Mouse (Mus musculus) embryonic fibroblast, embryonic 13.5 days (primary cell): ENCODE results near the gene B4gat1. TPM values are rescaled to one million over a fixed set of nuclear protein-coding genes. Genes with fewer than 3 reads are reported as not detected.
"Not testable (repeated sequence)": the region's sequence is repeated elsewhere in the genome, so short reads cannot be mapped to it uniquely, and the experiment has no call there.

Source experiments
- H3K27ac ChIP-seq: 2 replicates; pipeline ENCODE4 v1.5.1; 2012; ENCODE audit warnings: low read length, control low read depth, inconsistent platforms; ENCODE audit not compliant: insufficient read depth
- H3K4me1 ChIP-seq: 2 replicates; pipeline ENCODE4 v1.6.1; 2011; ENCODE audit warnings: low read length; ENCODE audit not compliant: control insufficient read depth, insufficient read depth
- H3K4me3 ChIP-seq: 2 replicates; pipeline ENCODE4 v1.5.1; 2011; ENCODE audit warnings: mild to moderate bottlenecking, control low read depth, low read length; ENCODE audit not compliant: insufficient read depth
- CTCF ChIP-seq: IDR thresholded peaks from 2 replicates; pipeline ENCODE4 v1.5.1; 2011; ENCODE audit warnings: mild to moderate bottlenecking, control low read depth, low read length, moderate library complexity, borderline replicate concordance; ENCODE audit not compliant: insufficient read depth
- POLR2A ChIP-seq: IDR thresholded peaks from 2 replicates; pipeline ENCODE4 v1.6.1; 2011; ENCODE audit warnings: low read depth, mild to moderate bottlenecking, control low read depth, low read length, moderate library complexity
- polyA plus RNA-seq: library from polyadenylated mRNA; stranded (reverse); fragments of >200 nt; gene quantifications from 2 replicates; pipeline ENCODE4 v1.2.4, GENCODE M21; 2011; ENCODE audit warnings: low read depth; ENCODE audit not compliant: missing spikeins, insufficient read length

The B4gat1 gene
- polyA plus RNA-seq, 1 experiment: 31.4 TPM

DNA sequence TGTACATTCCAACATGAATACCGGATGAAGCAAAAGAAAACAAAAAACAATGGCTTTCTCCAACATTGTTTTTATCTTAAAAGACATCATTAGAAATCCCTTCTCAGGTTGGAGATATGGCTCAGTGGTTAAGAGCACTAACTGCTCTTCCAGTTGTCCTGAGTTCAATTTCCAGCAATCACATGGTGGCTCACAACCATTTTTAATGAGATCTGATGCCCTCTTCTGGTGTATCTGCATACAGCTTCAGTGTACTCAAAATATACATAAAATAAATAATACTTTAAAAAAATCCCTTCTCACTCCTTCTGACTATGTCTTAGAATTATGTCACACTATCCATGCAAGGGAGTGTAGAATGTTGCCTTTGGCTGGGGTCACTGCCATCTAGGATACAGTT lies 40.7 kb downstream of the B4gat1 start:
- H3K4me1 ChIP-seq: no peaks in the 10 kb centered on the region
- TF ChIP-seq CTCF (no peak), POLR2A (no peak)

DNA sequence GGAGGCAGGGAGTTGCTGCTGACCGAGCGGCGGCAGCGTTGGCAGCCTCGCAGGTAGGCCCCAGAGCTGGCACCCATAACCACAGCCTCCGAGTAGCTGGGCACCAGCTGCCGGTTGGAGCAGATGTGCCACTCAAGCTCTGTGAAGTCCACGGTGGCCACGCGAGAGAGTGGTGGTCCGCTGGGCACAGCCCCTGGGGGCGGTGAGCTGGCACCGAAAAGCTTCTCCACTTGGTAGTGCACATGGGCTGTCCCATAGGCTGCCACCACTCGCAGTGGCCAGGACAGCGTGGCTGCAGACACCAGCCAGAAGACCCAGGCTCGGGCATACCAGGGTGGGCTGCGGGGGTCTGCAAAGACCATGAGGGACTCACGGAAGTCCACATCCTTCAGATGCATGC lies 43.4 kb downstream of the B4gat1 start:
- no peaks in the 10 kb centered on the region for H3K4me1 ChIP-seq
- H3K27ac ChIP-seq: no peak overlapping the region
- TF ChIP-seq CTCF (no peak), POLR2A (no peak)
- H3K4me3 ChIP-seq: no peak overlapping the region

More for the DNA sequence above, 40.7 kb downstream of the B4gat1 start:
- H3K27ac ChIP-seq: no peak overlapping the region
- H3K4me3 ChIP-seq: no peak overlapping the region

DNA sequence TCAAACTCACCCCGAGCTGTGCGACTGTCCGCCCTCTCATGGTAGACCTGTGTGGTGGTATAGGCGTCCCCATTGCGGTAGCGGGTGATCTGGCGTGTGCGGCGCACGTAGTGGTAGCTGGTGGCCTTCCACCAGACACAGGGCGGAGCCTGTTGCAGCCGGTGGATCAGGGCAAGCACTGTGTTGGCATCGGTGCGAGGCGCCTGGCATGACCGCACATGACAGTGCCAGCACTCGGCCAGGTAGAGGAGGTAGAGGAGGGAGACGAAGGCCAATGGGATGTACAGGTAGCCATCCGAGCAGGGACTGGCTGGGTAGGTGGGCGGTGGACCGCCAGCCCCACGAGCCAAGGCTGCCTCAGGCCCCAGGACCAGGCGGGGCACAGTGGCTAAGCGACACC lies 44.0 kb downstream of the B4gat1 start:
- H3K4me1 ChIP-seq: no peaks in the 10 kb centered on the region
- no peak for TF ChIP-seq POLR2A
- no peak for TF ChIP-seq CTCF
- H3K27ac ChIP-seq: no peak overlapping the region
- no peak overlapping the region for H3K4me3 ChIP-seq

DNA sequence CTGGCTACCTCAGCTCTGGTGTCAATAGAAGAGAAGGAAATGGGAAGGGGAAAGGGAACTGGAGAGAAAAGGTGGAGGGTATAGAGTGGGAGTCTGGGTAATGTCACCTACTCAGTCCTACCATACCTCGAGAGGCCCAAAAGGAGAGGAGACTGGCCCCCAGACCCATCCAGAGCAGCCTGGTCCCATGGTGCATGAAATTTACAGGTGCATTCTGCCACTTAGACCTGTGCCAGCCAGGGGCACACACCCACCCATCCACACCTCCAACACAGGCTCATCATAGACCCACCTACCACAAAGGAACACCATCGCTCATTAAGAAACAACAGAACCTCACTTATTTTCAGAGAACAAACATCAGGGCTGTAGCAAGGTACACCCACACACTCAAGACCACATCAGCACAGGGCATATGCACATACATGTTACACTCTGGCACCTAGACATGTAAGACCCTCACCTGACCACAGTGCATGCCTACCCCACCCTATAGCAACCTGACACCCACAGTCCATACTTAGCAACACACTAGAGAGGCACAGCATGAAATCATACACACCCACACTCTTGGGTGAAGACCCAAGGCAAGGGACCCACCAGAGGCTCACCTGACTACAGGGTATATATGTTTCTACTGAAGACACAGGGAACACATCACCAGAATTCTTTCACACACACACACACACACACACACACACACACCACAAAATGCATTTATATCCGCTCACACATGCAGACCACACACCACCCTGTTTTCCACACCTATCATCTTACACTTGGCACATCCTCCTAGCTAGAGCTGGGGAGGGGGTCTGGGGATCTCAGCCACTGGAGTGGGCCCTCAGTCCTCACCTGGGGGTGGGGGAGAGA lies 45.6 kb downstream of the B4gat1 start:
- no peak overlapping the region for H3K27ac ChIP-seq
- no peak overlapping the region for H3K4me3 ChIP-seq
- no peak for TF ChIP-seq POLR2A

DNA sequence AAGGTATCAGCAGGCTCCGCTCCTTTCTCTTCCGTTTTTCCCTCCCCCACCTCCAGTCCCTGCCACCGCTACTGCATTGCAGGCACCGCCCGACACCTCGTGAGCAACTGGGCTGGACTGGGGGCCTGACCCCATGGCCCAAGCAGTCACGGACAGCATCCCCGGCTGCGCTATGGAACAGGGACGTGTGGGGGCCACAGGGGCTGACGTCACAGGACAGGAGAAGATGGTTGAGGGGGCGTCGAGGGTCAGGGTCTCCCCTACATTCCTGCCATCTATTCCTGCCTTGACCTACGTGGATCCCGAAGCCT lies 46.2 kb downstream of the B4gat1 start:
- no peak overlapping the region for H3K27ac ChIP-seq
- TF ChIP-seq POLR2A: no peak
- TF ChIP-seq CTCF: no peak
- H3K4me3 ChIP-seq: peak overlapping the region; percentile 34
- no peaks in the 10 kb centered on the region for H3K4me1 ChIP-seq

More for the DNA sequence above, 45.6 kb downstream of the B4gat1 start:
- H3K4me1 ChIP-seq: no peaks in the 10 kb centered on the region

DNA sequence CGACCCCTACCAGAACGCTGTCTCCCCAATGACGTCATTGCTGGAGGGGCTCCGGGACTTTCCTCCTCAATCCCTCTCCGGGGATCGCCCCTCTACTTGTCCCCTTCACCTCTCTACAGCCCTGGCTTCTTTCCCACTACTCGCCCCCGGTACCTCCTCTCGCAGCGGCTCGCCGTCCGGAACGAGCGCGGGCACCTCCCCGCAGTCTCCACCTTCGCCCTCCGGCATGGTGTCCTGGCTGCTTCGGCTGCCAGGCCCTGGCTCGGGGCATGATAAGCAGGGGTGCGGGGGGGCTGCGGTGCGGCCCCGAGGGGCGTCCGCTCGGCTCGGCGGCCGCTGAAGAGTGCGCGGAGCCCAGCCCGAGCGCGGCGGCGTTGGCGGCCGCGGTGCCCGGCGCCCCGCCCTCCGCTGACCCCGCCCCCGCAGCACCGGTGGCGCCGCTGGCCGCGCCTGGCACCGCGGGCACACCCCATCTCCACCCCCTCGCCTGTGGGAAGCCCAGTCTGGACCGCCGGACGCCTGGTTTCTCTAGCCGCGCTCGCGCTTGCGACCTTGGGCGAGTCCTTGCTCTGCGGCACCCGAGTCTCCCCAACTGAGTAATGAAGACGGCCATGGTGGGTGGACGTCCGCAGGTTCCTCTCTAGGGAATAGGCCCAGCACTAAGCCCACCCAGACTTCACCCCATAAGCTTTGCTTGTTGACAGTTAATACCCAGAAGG lies 46.7 kb downstream of the B4gat1 start, which contains the start of gene Tmem151a:
Gene Tmem151a (minus strand): TSS at position 387 of the 719 bp plus-strand sequence.
- Histone ChIP-seq H3K27ac (no peak within 1 kb of the TSS), H3K4me3 (peak within 1 kb of the TSS; percentile 34)
- TF ChIP-seq POLR2A (no peak), CTCF (no peak)

DNA sequence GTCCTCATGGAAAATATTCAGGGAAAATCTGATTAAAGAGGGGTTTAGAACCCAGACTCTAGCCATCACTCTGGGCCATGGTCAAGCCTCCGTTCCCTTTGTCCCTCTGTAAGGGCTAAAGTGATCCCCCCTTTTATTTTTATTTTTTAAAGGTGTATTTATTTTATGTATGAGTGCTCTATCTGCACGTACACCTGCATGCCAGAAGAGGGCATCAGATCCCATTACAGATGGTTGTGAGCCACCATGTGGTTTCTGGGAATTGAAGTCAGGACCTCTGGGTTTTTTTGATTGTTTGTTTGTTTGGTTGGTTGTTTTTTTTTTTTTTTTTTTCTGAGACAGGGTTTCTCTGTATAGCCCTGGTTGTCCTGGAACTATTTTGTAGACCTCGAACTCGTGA lies 47.9 kb downstream of the B4gat1 start:
- not testable (repeated sequence) for H3K27ac ChIP-seq, H3K4me3 ChIP-seq, H3K4me1 ChIP-seq

More for the DNA sequence above, 46.7 kb downstream of the B4gat1 start, which contains the start of gene Tmem151a:
- no peaks in the 10 kb centered on the region for H3K4me1 ChIP-seq

DNA sequence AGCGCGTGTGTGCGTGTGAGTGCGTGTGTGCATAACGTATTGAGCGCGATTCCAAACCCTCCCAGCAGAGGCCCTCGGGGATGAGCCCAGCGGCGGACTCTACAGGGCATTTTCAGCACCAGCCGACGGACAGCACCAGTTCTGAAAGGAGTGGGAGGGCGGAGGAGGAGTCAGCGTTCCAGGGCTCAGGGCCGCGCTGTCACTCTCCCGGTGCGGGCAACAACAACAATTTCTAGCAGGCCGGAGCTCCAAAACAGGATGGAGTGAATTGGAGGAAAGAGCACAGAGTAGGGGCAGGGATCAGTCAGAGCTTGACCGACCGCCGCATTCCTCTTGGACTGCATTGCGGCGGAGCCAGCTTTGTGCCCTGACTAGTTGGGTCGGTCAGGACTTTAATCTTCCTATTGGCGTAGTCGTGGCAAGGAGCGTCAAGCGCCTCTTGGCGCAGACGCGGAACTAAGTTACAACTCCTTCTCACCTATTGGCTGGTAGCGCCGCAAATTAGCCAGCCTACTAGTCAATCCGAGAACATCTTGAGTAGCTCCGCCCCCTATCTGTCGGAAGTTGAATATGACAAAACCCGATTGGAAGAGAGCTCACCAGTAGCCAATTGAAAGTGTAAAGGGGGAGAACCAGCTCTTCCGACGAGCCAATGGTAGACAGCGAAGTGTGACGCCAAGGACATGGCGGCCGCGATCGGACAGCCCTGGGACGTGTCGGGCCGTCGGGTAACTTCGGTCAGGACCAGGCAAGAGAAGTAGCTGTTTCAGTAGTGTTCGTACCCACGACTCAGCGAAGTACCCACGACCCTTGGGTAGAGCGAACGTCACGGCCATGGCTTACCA lies 49.5 kb downstream of the B4gat1 start, which contains the start of gene Yif1a:
Gene Yif1a (plus strand): TSS at position 655 of the 845 bp plus-strand sequence.
- H3K4me3 ChIP-seq: peak within 1 kb of the TSS; percentile 83
- TF ChIP-seq CTCF (peak; percentile 47; the same call in 1 of the 2 replicates), POLR2A (peak; percentile 95)
- H3K27ac ChIP-seq: peak within 1 kb of the TSS; percentile 72
- no peaks in the 10 kb centered on the region for H3K4me1 ChIP-seq

DNA sequence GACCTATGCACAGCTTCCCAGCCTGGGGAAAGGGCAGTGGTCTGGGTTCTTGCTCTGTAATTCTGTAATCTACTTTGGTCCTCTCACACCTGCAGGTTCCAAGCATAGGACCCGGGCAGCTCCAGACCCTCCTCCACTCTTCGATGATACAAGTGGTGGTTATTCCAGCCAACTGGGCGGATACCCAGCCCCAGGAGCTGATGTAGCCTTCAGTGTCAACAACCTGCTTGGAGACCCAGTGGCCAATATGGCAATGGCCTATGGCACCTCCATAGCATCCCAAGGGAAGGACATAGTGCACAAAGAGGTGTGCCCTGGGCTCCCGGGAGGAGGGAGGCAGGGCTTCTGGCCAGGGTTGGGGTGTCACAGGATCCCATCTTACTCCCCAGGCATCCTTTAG lies 50.7 kb downstream of the B4gat1 start:
- 0 out of 2 replicates have a peak, but pooled peaks cover 2% of the 10 kb centered on the region for H3K4me1 ChIP-seq
- H3K27ac ChIP-seq: no peak overlapping the region
- no peak for TF ChIP-seq POLR2A
- no peak for TF ChIP-seq CTCF
- peak overlapping the region; percentile 83 for H3K4me3 ChIP-seq

Other genes with a start within 250 kb of the B4gat1 start
- gene Rbm4, start 244.9 kb upstream of the B4gat1 start, polyA plus RNA-seq: 39.8 and 48.3 TPM in 2 replicates
- 7.8 and 16.1 TPM in 2 replicates for gene Gm21992, start 227.2 kb upstream of the B4gat1 start, polyA plus RNA-seq
- gene Rbm14, start 227.2 kb upstream of the B4gat1 start, polyA plus RNA-seq: 33.4 and 33.6 TPM in 2 replicates
- gene Ccs, start 199.5 kb upstream of the B4gat1 start, polyA plus RNA-seq: 43.3 and 48.7 TPM in 2 replicates
- 0.26 TPM in 1 of 2 replicates, not detected in the other for gene Ccdc87, start 199.5 kb upstream of the B4gat1 start, polyA plus RNA-seq
- gene Ctsf, start 183.7 kb upstream of the B4gat1 start, polyA plus RNA-seq: 20.3 and 23.5 TPM in 2 replicates
- gene Actn3, start 160.9 kb upstream of the B4gat1 start, polyA plus RNA-seq: 1.4 and 1.5 TPM in 2 replicates
- gene Zdhhc24, start 160.2 kb upstream of the B4gat1 start, polyA plus RNA-seq: 9.5 and 11.1 TPM in 2 replicates
- gene Bbs1, start 132.2 kb upstream of the B4gat1 start, polyA plus RNA-seq: 1.7 and 4.0 TPM in 2 replicates
- 74.9 and 81.0 TPM in 2 replicates for gene Dpp3, start 110.5 kb upstream of the B4gat1 start, polyA plus RNA-seq
- 0.99 and 2.5 TPM in 2 replicates for gene Peli3, start 95.7 kb upstream of the B4gat1 start, polyA plus RNA-seq
- gene Mrpl11, start 76.7 kb upstream of the B4gat1 start, polyA plus RNA-seq: 67.0 and 81.9 TPM in 2 replicates
- gene Npas4, start 48.5 kb upstream of the B4gat1 start, polyA plus RNA-seq: 4.5 and 7.4 TPM in 2 replicates
- 6.0 and 8.0 TPM in 2 replicates for gene Slc29a2, start 15.0 kb upstream of the B4gat1 start, polyA plus RNA-seq
- gene AC124502.3, start 65 bp downstream of the B4gat1 start, polyA plus RNA-seq: 0.60 and 1.5 TPM in 2 replicates
- 12.9 and 14.5 TPM in 2 replicates for gene Brms1, start 2.5 kb downstream of the B4gat1 start, polyA plus RNA-seq
- gene Rin1, start 11.7 kb downstream of the B4gat1 start, polyA plus RNA-seq: 60.2 and 82.9 TPM in 2 replicates
- 202 and 292 TPM in 2 replicates for gene Cd248, start 29.3 kb downstream of the B4gat1 start, polyA plus RNA-seq
- gene Tmem151a, start 46.7 kb downstream of the B4gat1 start, polyA plus RNA-seq: 6.0 and 7.2 TPM in 2 replicates
- 94.1 and 96.4 TPM in 2 replicates for gene Yif1a, start 49.7 kb downstream of the B4gat1 start, polyA plus RNA-seq
- gene Cnih2, start 59.7 kb downstream of the B4gat1 start, polyA plus RNA-seq: 4.7 and 5.2 TPM in 2 replicates
- 115 and 123 TPM in 2 replicates for gene Rab1b, start 68.2 kb downstream of the B4gat1 start, polyA plus RNA-seq
- 20.1 and 24.2 TPM in 2 replicates for gene Klc2, start 79.7 kb downstream of the B4gat1 start, polyA plus RNA-seq
- 23.3 and 23.5 TPM in 2 replicates for gene Pacs1, start 234.3 kb downstream of the B4gat1 start, polyA plus RNA-seq